Mouse (Mus musculus) MEL (cell line): Measurements from ENCODE around the gene Gopc. TPM values are rescaled to one million over a fixed set of nuclear protein-coding genes. Genes with fewer than 3 reads are reported as not detected.

ENCODE experiments used
- DNase-seq: peaks from one replicate; pipeline ENCODE4 v3.0.0; 2011; ENCODE audit warnings: low read depth, low spot score
- H3K27ac ChIP-seq: 2 replicates; pipeline ENCODE4 v1.5.1; 2012; ENCODE audit warnings: low read depth, mild to moderate bottlenecking, control low read depth, low read length, moderate library complexity; ENCODE audit not compliant: control insufficient read depth
- H3K27me3 ChIP-seq, 2 experiments: fragments of 150-350 bp in 1 of 2; sonication (generic) in 1 of 2; 2 replicates each; pipeline ENCODE4 v1.6.1; 2012; ENCODE audit warnings: low read length in 2 of 2, mild to moderate bottlenecking in 2 of 2, improper control_type of control experiment in 1 of 2, moderate library complexity in 1 of 2; ENCODE audit not compliant: insufficient read depth in 2 of 2, control insufficient read depth in 1 of 2
- H3K36me3 ChIP-seq, 2 experiments: 2 replicates each; pipeline ENCODE4 v1.6.1; 2012 to 2014; ENCODE audit warnings: low read length in 2 of 2, improper control_type of control experiment in 1 of 2, inconsistent platforms in 1 of 2, mild to moderate bottlenecking in 1 of 2; ENCODE audit not compliant: insufficient read depth in 2 of 2, control insufficient read depth in 1 of 2
- H3K4me1 ChIP-seq, 2 experiments: fragments of 150-350 bp in 1 of 2; sonication (generic) in 1 of 2; 2 replicates each; pipeline ENCODE4 v1.6.1; 2012; ENCODE audit warnings: low read length in 2 of 2, improper control_type of control experiment in 1 of 2, mild to moderate bottlenecking in 1 of 2; ENCODE audit not compliant: insufficient read depth in 2 of 2, control insufficient read depth in 1 of 2
- H3K4me3 ChIP-seq, 2 experiments: fragments of 150-350 bp in 1 of 2; sonication (generic) in 1 of 2; 2 replicates each; pipeline ENCODE4 v1.5.1; 2012; ENCODE audit warnings: low read depth in 2 of 2, low read length in 2 of 2, mild to moderate bottlenecking in 2 of 2, moderate library complexity in 2 of 2, control low read depth in 1 of 2, improper control_type of control experiment in 1 of 2; ENCODE audit not compliant: control insufficient read depth in 1 of 2, insufficient read depth in 1 of 2
- H3K79me2 ChIP-seq: 2 replicates; pipeline ENCODE4 v1.6.1; 2012; ENCODE audit warnings: mild to moderate bottlenecking, low read length, moderate library complexity; ENCODE audit not compliant: control insufficient read depth, poor library complexity, insufficient read depth
- H3K9ac ChIP-seq: 2 replicates; pipeline ENCODE4 v1.6.1; 2012; ENCODE audit warnings: low read depth, mild to moderate bottlenecking, control low read depth, low read length, moderate library complexity; ENCODE audit not compliant: control insufficient read depth, poor library complexity, severe bottlenecking
- H3K9me3 ChIP-seq: fragments of 150-350 bp; sonication (generic); replicated peaks from 2 replicates; pipeline ENCODE4 v1.6.1; 2012; ENCODE audit warnings: mild to moderate bottlenecking, low read length, improper control_type of control experiment, moderate library complexity; ENCODE audit not compliant: insufficient read depth
- BHLHE40 ChIP-seq: IDR thresholded peaks from 2 replicates; pipeline ENCODE4 v1.6.1; 2012; ENCODE audit warnings: low read depth, mild to moderate bottlenecking, inconsistent platforms, low read length, improper control_type of control experiment, borderline replicate concordance
- CHD1 ChIP-seq: IDR thresholded peaks from 2 replicates; pipeline ENCODE4 v1.6.1; 2012; ENCODE audit warnings: low read depth, mild to moderate bottlenecking, inconsistent platforms, low read length, improper control_type of control experiment
- E2F4 ChIP-seq: IDR thresholded peaks from 2 replicates; pipeline ENCODE4 v1.6.1; 2011; ENCODE audit warnings: low read depth, low read length, improper control_type of control experiment, borderline replicate concordance
- ELF1 ChIP-seq: IDR thresholded peaks from 2 replicates; pipeline ENCODE4 v1.6.1; 2014; ENCODE audit warnings: low read depth, mild to moderate bottlenecking, inconsistent platforms, low read length, improper control_type of control experiment, moderate library complexity
- GATA1 ChIP-seq: IDR thresholded peaks from 2 replicates; pipeline ENCODE4 v1.6.1; 2011; ENCODE audit warnings: low read depth, low read length, improper control_type of control experiment
- HCFC1 ChIP-seq: IDR thresholded peaks from 2 replicates; pipeline ENCODE4 v1.6.1; 2012; ENCODE audit warnings: low read depth, mild to moderate bottlenecking, inconsistent platforms, low read length, improper control_type of control experiment, moderate library complexity
- JUND ChIP-seq: IDR thresholded peaks from 2 replicates; pipeline ENCODE4 v1.6.1; 2011; ENCODE audit warnings: low read depth, mild to moderate bottlenecking, improper control_type of control experiment, low read length
- KAT2A ChIP-seq: conservative IDR thresholded peaks from 2 replicates; pipeline ENCODE4 v1.6.1; 2012; ENCODE audit warnings: low read depth, low read length, improper control_type of control experiment, inconsistent platforms
- MAX ChIP-seq: IDR thresholded peaks from 2 replicates; pipeline ENCODE4 v1.6.1; 2011; ENCODE audit warnings: low read length, improper control_type of control experiment
- MAZ ChIP-seq: IDR thresholded peaks from 2 replicates; pipeline ENCODE4 v1.6.1; 2012; ENCODE audit warnings: low read depth, mild to moderate bottlenecking, inconsistent platforms, low read length, improper control_type of control experiment
- MEF2A ChIP-seq: IDR thresholded peaks from 2 replicates; pipeline ENCODE4 v1.6.1; 2014; ENCODE audit warnings: low read depth, mild to moderate bottlenecking, inconsistent platforms, low read length, improper control_type of control experiment; ENCODE audit not compliant: poor library complexity, insufficient replicate concordance, severe bottlenecking; ENCODE audit errors: extremely low read depth
- MXI1 ChIP-seq: IDR thresholded peaks from 2 replicates; pipeline ENCODE4 v1.6.1; 2011; ENCODE audit warnings: mild to moderate bottlenecking, low read depth, low read length, improper control_type of control experiment
- MYC ChIP-seq: IDR thresholded peaks from 2 replicates; pipeline ENCODE4 v1.6.1; 2011; ENCODE audit warnings: low read depth, mild to moderate bottlenecking, low read length, improper control_type of control experiment, moderate library complexity
- NELFE ChIP-seq: IDR thresholded peaks from 2 replicates; pipeline ENCODE4 v1.6.1; 2011; ENCODE audit warnings: low read depth, low read length, improper control_type of control experiment
- NRF1 ChIP-seq: IDR thresholded peaks from 2 replicates; pipeline ENCODE4 v1.6.1; 2014; ENCODE audit warnings: low read depth, mild to moderate bottlenecking, inconsistent platforms, low read length, improper control_type of control experiment, moderate library complexity; ENCODE audit not compliant: poor library complexity, insufficient read depth, severe bottlenecking
- POLR2A ChIP-seq, 2 experiments: IDR thresholded peaks; 2 replicates each; pipeline ENCODE4 v1.6.1; 2011 to 2012; ENCODE audit warnings: low read length in 2 of 2, mild to moderate bottlenecking in 2 of 2, control low read depth in 1 of 2, improper control_type of control experiment in 1 of 2, low read depth in 1 of 2, moderate library complexity in 1 of 2; ENCODE audit not compliant: control insufficient read depth in 1 of 2, insufficient read depth in 1 of 2, poor library complexity in 1 of 2
- POLR2AphosphoS2 ChIP-seq: IDR thresholded peaks from 2 replicates; pipeline ENCODE4 v1.6.1; 2011; ENCODE audit warnings: low read length, improper control_type of control experiment
- POLR2AphosphoS5 ChIP-seq: IDR thresholded peaks from 2 replicates; pipeline ENCODE4 v1.6.1; 2012; ENCODE audit warnings: low read depth, borderline replicate concordance, mild to moderate bottlenecking, inconsistent platforms, low read length, moderate library complexity, mixed read lengths
- SIN3A ChIP-seq: IDR thresholded peaks from 2 replicates; pipeline ENCODE4 v1.6.1; 2012; ENCODE audit warnings: low read length, improper control_type of control experiment, inconsistent platforms
- SMC3 ChIP-seq: IDR thresholded peaks from 2 replicates; pipeline ENCODE4 v1.6.1; 2011; ENCODE audit warnings: low read depth, low read length, improper control_type of control experiment
- TBP ChIP-seq: IDR thresholded peaks from 2 replicates; pipeline ENCODE4 v1.8.0; 2011; ENCODE audit warnings: low read depth, low read length, improper control_type of control experiment
- TCF12 ChIP-seq: IDR thresholded peaks from 2 replicates; pipeline ENCODE4 v1.6.1; 2014; ENCODE audit warnings: low read depth, mild to moderate bottlenecking, inconsistent platforms, low read length, improper control_type of control experiment, moderate library complexity
- UBTF ChIP-seq: IDR thresholded peaks from 2 replicates; pipeline ENCODE4 v1.6.1; 2012; ENCODE audit warnings: low read depth, mild to moderate bottlenecking, inconsistent platforms, low read length, improper control_type of control experiment, moderate library complexity, borderline replicate concordance; ENCODE audit not compliant: insufficient read depth
- USF1 ChIP-seq: IDR thresholded peaks from 2 replicates; pipeline ENCODE4 v1.6.1; 2014; ENCODE audit warnings: low read depth, mild to moderate bottlenecking, inconsistent platforms, low read length, improper control_type of control experiment, moderate library complexity
- USF2 ChIP-seq, 2 experiments: IDR thresholded peaks; 2 replicates each; pipeline ENCODE4 v1.6.1; 2011 to 2012; ENCODE audit warnings: improper control_type of control experiment in 2 of 2, low read length in 2 of 2, borderline replicate concordance in 1 of 2, inconsistent platforms in 1 of 2, low read depth in 1 of 2, mild to moderate bottlenecking in 1 of 2; ENCODE audit not compliant: insufficient read depth in 1 of 2
- ZKSCAN1 ChIP-seq: IDR thresholded peaks from 2 replicates; pipeline ENCODE4 v1.6.1; 2012; ENCODE audit warnings: low read depth, mild to moderate bottlenecking, inconsistent platforms, low read length, improper control_type of control experiment, moderate library complexity
- polyA plus RNA-seq, 2 experiments: library from polyadenylated mRNA; stranded (reverse) in 1 of 2; unstranded in 1 of 2; fragments of >175 nt in 1 of 2; fragments of >200 nt in 1 of 2; gene quantifications; 2 replicates each; pipeline versions ENCODE4 v1.2.1 to v1.2.4; 2012; ENCODE audit warnings: low replicate concordance in 2 of 2, low read depth in 1 of 2; ENCODE audit not compliant: insufficient read length in 2 of 2, insufficient read depth in 1 of 2, missing spikeins in 1 of 2
- total RNA-seq: library from RNA; depleted of rRNA; stranded (reverse); fragments of 300-350 nt; gene quantifications from 2 replicates; pipeline ENCODE4 v1.2.3, GENCODE M21; 2012; rRNA removed

Gene Gopc
- total RNA-seq (6.2 and 6.4 TPM in 2 replicates), polyA plus RNA-seq (1 to 10 TPM in 1 of 2 experiments, not detected in 1; 8.2 TPM)

GRCm38 (mm10) chr10:52381845-52382591, at the start of gene Gopc:
Gopc (minus strand) TSS chr10:52382124.
- no peaks in the 10 kb centered on the region for H3K9me3 ChIP-seq
- no peaks in the 10 kb centered on the region for H3K27me3 ChIP-seq
- peak within 1 kb of the TSS; percentile 76 for H3K27ac ChIP-seq
- TF ChIP-seq TBP (0 out of 2 replicates have a peak, but pooled peaks have one; percentile 51), MXI1 (peak; percentile 15; the same call in 1 of the 2 replicates), MAZ (no peak; the same call in 1 of the 2 replicates), MAX (peak; percentile 27; the same call in 1 of the 2 replicates), MEF2A (no peak), TCF12 (0 out of 2 replicates have a peak, but pooled peaks have one; percentile 28), KAT2A (no peak), NELFE (peak; percentile 78), CHD1 (0 out of 2 replicates have a peak, but pooled peaks have one; percentile 35), ZKSCAN1 (no peak), JUND (no peak), BHLHE40 (no peak), GATA1 (no peak), NRF1 (peak; percentile 89), POLR2A (IDR thresholded peaks at IDR 0.05; ENCODE audit: control insufficient read depth in 1 of 2, insufficient read depth in 1 of 2, low read depth in 1 of 2, low read length in 2 of 2, poor library complexity in 1 of 2) (peak; percentile 92), POLR2AphosphoS5 (no peak), POLR2AphosphoS2 (0 out of 2 replicates have a peak, but pooled peaks have one; percentile 44), ELF1 (peak; percentile 64; the same call in 1 of the 2 replicates), HCFC1 (peak; percentile 64), USF2 (IDR thresholded peaks at IDR 0.05; ENCODE audit: borderline replicate concordance in 1 of 2, insufficient read depth in 1 of 2, low read depth in 1 of 2, low read length in 2 of 2) (no peak), SMC3 (no peak), MYC (0 out of 2 replicates have a peak, but pooled peaks have one; percentile 28), UBTF (no peak), SIN3A (peak; percentile 61), USF1 (no peak), E2F4 (no peak)
- peak; percentile 98 for DNase-seq
- peaks cover 11% of the 10 kb centered on the region for H3K79me2 ChIP-seq
- H3K4me3 ChIP-seq: peak within 1 kb of the TSS; percentile 69 to 85
- H3K9ac ChIP-seq: peak within 1 kb of the TSS; percentile 79
- peaks cover 0 to 13% of the 10 kb centered on the region in 2 experiments; a peak in 2 of 4 replicates for H3K4me1 ChIP-seq
- peaks cover 0 to 17% of the 10 kb centered on the region in 2 experiments; a peak in 2 of 4 replicates for H3K36me3 ChIP-seq
